Mouse (Mus musculus) small intestine, adult 2 months (tissue): Measurements from ENCODE around the gene Lhx6.

Experiments used
- CTCF ChIP-seq: fragments of 200-500 bp; IDR thresholded peaks from 2 replicates; pipeline ENCODE4 v1.5.1; 2012; ENCODE audit warnings: low read depth, mild to moderate bottlenecking, control low read depth, inconsistent platforms, low read length, moderate library complexity, mixed read lengths; ENCODE audit not compliant: insufficient replicate concordance, insufficient read length; ENCODE audit errors: extremely low read depth
- POLR2A ChIP-seq: fragments of 200-500 bp; IDR thresholded peaks from 2 replicates; pipeline ENCODE4 v1.6.1; 2012; ENCODE audit warnings: low read depth, mild to moderate bottlenecking, control low read depth, inconsistent platforms, low read length, moderate library complexity

DNA sequence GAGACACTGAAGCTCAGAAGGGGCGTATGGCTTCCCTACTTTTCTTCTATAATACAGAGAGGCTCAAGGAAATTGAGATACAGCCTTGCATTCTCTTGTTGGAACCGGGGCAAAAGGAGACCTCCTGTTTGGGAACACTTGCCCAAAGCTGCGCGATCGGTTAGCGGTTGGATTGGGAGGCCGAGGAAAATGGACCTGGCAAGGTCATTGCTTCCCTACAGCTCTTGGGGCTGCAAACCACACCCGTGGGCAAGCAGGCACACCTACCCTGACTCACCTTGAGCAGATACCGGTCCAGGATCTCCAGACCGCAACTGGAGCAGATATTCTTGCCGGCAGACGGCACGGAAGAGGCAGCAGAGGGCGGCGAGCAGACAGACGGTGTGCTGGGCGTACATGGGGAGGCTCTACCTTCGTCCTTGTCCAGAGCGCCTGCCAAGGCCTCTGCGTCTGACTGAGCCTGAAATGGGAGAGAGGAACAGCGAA is 2.1 kb downstream of the Lhx6 start:
- TF ChIP-seq CTCF (no peak), POLR2A (no peak)
